Mouse (Mus musculus) right cerebral cortex, postnatal 36 days (tissue): ENCODE results near the gene Morc2a.

ENCODE experiments used
- DNase-seq, 2 experiments: peaks; one replicate each; pipeline ENCODE4 v3.0.0; 2022; ENCODE audit warnings: low spot score in 2 of 2, mixed read lengths in 1 of 2

The Morc2a gene

GRCm38 (mm10) chr11:3733933-3734636, 85.1 kb downstream of the Morc2a start:
- DNase-seq = no peak

GRCm38 (mm10) chr11:3735715-3736114, 86.7 kb downstream of the Morc2a start:
- DNase-seq = peak; percentile 39 to 75

- no peak for DNase-seq
These were observed 89.8 kb downstream of the Morc2a start for GRCm38 (mm10) chr11:3738778-3739177.
